Mouse (Mus musculus): ENCODE results near the gene Anxa9.
A peak's percentile ranks its signal among the peaks of the same experiment; 100 is the strongest.
"Not testable (repeated sequence)": the region's sequence is repeated elsewhere in the genome, so short reads cannot be mapped to it uniquely, and the experiment has no call there.

The Anxa9 gene

GRCm38 (mm10) chr3:95307100-95307499, at the start of gene Anxa9:
Gene Anxa9 (minus strand): TSS chr3:95307176.
- DNase-seq: peak in 1 of 2 experiments; percentile 48

- DNase-seq: not testable (repeated sequence)
Observed at GRCm38 (mm10) chr3:95355911-95356544, 49.1 kb upstream of the Anxa9 start.

- DNase-seq: peak in 1 of 2 experiments; percentile 28
Observed at GRCm38 (mm10) chr3:95349491-95349890, 42.5 kb upstream of the Anxa9 start.

- DNase-seq: not testable (repeated sequence)
Observed at GRCm38 (mm10) chr3:95348343-95348742, 41.4 kb upstream of the Anxa9 start.

- DNase-seq: no peak
Observed at GRCm38 (mm10) chr3:95346454-95346853, 39.5 kb upstream of the Anxa9 start.

DNA sequence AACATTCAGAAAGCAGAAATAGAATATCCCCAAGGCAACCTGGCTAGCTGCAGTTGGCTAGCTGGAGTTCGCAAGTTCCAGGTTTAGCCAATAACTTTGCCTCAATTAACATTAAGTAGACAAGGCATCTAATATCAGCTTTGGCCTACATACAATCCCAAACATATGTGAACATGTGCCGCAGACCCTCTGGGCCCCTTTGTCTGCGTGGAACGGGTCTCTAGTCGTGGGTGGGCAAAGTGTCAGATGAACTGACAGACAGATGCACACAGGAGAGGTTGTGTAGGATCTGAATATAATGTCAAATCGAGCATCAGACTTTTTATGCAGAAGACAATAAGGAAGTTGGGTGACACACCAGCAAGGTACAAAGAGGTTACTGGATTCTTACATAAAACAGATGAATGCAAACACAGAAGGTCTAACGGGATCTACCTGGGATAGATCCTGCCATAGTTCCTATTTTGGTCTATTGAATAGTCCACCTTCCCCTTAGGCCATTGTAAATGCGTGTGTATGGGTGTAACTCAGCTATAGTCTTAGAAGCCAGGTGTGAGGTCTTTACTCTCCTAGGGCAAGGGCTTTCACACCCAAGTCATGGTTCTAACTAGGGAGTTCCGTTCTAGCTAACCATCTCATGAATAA, 36.5 kb upstream of the Anxa9 start:
- DNase-seq: not testable (repeated sequence)

DNA sequence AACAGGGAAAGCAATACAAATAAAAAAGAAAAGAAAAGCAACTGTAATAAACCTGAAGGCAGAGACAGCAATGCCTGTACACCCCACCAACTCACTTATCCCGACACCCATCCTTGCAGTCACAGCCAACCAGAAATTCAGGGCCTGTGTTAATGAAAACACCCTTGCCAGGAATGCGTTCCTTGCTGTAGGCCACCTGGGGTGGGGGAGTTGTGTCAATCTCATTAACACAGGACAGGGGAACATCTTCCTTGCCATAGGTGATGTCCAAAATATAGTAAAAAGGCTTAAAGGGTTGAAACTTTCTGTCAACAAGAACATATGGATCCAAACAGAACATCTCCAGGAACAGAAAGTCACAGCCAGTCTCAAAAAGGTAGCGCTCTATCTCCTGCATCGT, 31.3 kb upstream of the Anxa9 start:
- no peak for DNase-seq

- DNase-seq: peak in 1 of 2 experiments; percentile 50
Observed at GRCm38 (mm10) chr3:95337345-95337744, 30.4 kb upstream of the Anxa9 start.

DNA sequence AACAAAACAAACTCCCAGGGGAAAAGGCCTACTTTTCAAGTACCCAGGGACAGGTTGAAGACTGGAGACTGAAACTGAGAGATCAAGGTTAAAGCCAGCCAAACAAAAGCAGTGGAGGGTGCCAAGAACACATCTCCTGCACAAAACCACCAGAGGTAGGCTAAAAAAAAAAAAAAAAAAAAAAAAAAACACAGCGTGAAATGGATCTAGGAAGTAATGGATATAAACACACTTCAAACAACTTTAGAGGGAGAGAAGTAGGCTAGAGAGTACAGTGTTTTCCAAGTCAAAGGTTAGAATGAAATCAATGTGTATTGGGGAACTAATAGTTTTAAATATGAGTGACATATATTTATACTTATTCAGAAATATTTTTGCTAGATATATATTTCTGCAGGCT, 24.6 kb upstream of the Anxa9 start:
- no peak for DNase-seq

DNA sequence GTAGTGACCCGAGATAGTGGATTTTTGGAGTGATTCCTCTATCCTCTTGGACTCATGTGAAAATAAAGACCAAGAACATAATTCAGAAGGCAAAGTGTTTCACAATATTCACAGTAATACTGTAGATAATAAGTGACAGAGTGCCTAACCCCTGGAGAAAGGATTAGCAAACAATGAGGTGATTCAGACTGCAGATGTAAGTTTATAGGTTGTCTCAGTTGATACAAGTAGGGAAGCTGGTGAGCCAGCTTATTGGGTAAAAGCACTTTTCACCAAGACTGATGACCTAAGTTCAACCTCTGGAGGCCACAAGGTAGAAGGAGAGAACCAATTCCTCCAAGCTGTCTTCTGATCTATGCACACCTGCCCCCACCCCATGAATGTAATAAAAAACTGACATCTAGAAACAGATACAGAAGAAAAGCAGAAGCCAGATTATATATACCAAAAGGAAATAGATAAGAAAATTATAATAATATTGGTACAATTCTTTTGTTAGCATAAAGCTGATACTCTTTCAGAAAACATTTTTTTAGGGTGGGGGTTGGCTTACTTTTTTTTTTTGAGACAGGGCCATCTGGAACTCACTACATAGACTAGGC, 21.9 kb upstream of the Anxa9 start:
- no peak for DNase-seq

GRCm38 (mm10) chr3:95324454-95325144, 17.6 kb upstream of the Anxa9 start:
- no peak for DNase-seq

DNA sequence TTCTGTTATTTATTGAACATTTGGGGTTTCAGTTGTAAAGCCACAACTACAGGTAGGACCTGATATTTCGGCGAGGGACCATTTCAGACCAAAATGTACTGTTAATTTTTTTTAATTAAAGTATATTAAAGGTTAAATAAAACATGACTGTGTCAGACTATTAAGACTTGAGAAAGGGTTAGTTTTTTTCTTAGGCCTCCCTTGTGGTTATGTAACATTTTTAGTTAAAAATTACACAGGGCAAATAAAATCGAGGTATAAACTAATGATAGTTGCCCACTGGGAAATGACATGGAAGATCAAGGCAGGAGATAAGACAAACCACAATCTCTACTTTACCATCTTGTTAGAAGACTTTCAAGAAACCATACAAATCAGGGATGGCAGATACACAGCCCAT, 16.5 kb upstream of the Anxa9 start:
- no peak for DNase-seq

- no peak for DNase-seq
Observed at GRCm38 (mm10) chr3:95319701-95320625, 13.0 kb upstream of the Anxa9 start.

DNA sequence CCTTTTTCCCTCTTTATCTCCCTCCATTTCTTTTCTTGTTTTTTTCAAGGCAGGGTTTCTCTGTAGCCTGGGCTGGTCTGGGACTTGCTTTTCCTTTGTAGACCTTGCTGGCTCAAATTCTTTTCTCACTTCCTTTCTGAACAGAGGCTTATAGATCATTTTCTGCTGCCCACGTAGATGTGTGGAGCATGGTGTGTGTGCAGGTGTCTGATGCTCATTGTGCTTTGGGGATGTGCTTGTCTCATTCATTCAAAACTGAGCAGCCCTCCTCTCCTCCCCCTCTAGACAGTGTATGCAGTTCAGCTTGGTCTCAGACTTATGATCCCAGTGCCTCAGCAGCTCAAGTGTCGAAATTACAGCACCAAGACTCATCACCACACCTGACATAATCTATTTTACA, 12.1 kb upstream of the Anxa9 start:
- no peak for DNase-seq

DNA sequence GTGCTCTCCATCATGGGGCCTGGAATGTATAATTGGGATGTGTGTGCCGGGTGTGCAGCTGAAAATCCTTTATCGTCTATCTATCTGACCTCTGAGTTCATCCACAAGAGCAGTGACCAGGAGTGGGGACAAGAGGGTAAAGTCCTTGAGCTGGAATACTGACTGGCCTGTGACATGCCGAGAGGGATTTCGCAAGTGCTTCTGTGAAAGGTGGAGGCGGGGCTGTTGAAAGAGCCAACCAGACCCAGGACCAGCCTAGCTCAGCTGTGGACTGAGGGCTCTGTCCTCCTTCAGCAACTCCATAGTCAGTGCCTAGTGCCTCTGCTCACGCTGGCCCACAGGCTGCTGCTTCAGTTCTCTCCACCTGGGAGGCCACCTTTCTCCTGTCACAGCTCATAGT, 11.6 kb upstream of the Anxa9 start:
- peak; percentile 85 to 94 for DNase-seq

- DNase-seq: peak; percentile 74 to 87
Observed at GRCm38 (mm10) chr3:95317414-95318080, 10.6 kb upstream of the Anxa9 start.

DNA sequence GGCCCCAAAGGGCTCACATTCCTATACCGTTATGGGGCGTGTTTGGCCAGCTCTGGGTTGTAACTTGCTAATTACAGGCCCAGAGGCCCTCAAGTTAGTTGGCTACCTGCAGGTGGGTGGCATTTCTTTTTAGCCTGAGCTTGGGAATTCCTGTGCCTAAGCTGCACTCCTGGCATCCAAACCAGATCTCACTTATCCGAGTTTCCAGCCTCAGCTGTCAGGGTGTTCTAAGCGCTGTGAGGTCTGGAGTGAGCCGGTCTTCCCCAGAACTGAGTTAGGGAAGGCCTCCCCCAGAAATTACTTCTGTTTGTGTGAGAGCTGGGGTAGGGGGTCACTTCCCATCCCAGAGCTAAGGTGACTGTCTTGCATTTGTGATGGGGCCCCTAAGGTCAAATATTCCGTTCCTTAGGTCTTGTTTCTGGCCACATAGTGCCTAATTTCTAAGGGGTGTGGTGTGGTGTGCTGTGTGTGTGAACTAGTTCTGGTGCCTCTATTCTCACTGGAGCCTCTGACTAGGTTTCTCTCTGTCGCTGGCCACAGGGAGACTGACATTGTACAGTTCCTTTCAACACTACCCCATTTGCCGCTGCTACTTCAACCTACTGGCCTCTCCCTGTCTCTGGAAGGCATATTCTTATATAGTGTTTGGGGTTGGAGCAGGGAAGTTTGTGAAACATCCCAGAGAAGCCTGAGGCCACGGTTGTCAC, 9.0 kb upstream of the Anxa9 start:
- peak in 1 of 2 experiments; percentile 23 for DNase-seq

DNA sequence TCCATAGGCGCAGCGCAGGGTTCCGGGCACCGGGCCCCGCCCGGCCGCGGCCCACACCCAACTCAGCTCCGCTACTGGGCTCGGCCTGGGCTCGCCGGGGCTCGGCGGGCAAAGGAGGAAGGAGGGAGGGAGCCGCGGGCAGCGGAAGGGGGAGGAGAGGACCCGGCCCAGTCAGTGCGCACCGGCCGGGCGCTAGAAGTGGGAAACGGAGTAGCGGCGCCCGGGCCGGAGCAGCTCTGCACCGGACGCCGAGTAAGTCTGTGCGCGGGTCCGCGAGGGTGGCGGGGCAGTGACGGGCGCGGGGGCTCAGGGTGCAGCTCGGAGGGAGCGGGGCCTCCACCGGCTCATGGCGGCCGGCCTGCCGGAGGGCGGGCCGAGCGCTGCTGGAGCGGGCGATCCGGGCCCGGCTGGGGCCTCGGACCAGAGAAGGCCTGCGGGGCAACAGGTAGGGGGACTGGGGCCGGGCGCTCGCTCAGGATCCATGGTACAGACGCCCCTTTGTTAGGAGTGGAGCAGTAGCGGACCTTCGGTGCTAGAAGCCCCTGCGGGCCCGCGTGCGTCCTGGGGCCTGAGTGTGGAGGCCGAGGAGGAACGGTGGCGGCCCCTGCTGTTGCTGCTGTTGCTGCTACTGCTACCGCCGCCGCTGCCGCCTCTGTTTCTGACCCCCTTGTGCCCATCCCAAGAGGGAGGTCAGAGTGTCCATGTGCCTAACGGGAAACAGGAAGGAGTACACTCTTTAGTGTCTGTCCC, 8.3 kb upstream of the Anxa9 start:
- DNase-seq: peak; percentile 91 to 96

GRCm38 (mm10) chr3:95314486-95315093, 7.6 kb upstream of the Anxa9 start, which contains the start of gene Cers2:
Gene Cers2 (plus strand): TSS chr3:95314791.
- no peak for DNase-seq

DNA sequence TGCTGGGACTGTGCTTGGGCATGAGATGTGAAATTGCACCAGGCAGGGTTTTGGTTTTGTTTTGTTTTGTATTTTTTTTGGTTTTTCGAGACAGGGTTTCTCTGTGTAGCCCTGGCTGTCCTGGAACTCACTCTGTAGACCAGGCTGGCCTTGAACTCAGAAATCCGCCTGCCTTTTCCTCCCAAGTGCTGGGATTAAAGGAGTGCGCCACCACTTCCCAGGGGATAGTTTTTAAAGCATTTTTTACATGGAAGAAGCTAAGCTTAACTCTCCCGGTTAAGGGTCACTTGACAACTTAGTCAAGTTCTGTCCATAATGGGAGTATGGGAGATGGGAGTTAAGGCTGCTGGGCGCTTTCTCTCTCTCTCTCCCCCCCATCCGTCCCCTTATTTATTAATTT, 7.1 kb upstream of the Anxa9 start:
- DNase-seq: no peak
